Mouse (Mus musculus) bone marrow, adult 2 months (tissue): ENCODE measurements around the gene Gas7. TPM values are rescaled to one million over a fixed set of nuclear protein-coding genes. Genes with fewer than 3 reads are reported as not detected.

Source experiments
- H3K27ac ChIP-seq: fragments of 200-500 bp; 2 replicates; pipeline ENCODE4 v1.5.1; 2012; ENCODE audit warnings: low read depth, mild to moderate bottlenecking, control low read depth, inconsistent platforms, low read length; ENCODE audit not compliant: control insufficient read depth, poor library complexity, insufficient read depth
- H3K4me1 ChIP-seq: fragments of 200-500 bp; 2 replicates; pipeline ENCODE4 v1.6.1; 2011; ENCODE audit warnings: low read length; ENCODE audit not compliant: control insufficient read depth, insufficient read depth
- H3K4me3 ChIP-seq: fragments of 200-500 bp; replicated peaks from 2 replicates; pipeline ENCODE3; 2011; ENCODE audit warnings: mild to moderate bottlenecking, low read depth, low read length, control low read depth; ENCODE audit not compliant: control insufficient read depth
- CTCF ChIP-seq: fragments of 200-500 bp; IDR thresholded peaks from 2 replicates; pipeline ENCODE4 v1.5.1; 2011; ENCODE audit warnings: low read length, control low read depth; ENCODE audit not compliant: control insufficient read depth, insufficient read depth
- POLR2A ChIP-seq: fragments of 200-500 bp; IDR thresholded peaks from 2 replicates; pipeline ENCODE4 v1.6.1; 2011; ENCODE audit warnings: low read depth, mild to moderate bottlenecking, control low read depth, low read length, borderline replicate concordance; ENCODE audit not compliant: control insufficient read depth
- WGBS: fragments of 180-500 bp; shearing (Covaris S2); methylation state at CpG from one replicate; pipeline ENCODE4 v1.1.7; 2018; 5-methylcytosine and 5-hydroxymethylcytosine counted together
- polyA plus RNA-seq: library from polyadenylated mRNA; stranded (reverse); fragments of >200 nt; gene quantifications from 2 replicates; pipeline ENCODE4 v1.2.4, GENCODE M21; 2011; ENCODE audit warnings: low replicate concordance; ENCODE audit not compliant: missing spikeins, insufficient read depth, insufficient read length

Gas7 gene
- polyA plus RNA-seq, 1 experiment: 18.1 TPM

DNA sequence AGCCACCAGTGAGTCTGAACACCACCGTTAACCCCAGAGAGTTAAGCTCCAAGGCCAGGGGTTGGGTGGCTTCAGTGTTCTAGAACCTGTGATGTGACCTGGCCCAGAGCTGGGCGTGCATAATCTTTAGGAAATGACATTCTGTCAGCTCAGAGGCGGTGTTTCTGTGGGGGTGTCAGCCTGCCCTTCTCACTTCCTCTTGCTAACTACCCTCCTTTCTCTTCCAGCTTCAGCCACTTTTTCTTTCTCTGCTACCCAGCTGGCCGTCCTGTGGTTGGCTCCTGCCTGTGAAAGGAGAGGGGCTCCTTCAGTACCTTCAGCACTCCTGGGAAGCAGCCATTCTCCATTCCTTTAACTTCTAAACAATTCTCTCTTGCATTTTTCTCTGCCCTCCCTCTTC lies 24.3 kb downstream of the Gas7 start:
- no peak for TF ChIP-seq CTCF
- WGBS: 10% methylated on average over 4 of the region's 4 CpGs
- H3K4me3 ChIP-seq: no peak overlapping the region
- H3K4me1 ChIP-seq: peaks cover 9% of the 10 kb centered on the region
- H3K27ac ChIP-seq: peak overlapping the region; percentile 57

DNA sequence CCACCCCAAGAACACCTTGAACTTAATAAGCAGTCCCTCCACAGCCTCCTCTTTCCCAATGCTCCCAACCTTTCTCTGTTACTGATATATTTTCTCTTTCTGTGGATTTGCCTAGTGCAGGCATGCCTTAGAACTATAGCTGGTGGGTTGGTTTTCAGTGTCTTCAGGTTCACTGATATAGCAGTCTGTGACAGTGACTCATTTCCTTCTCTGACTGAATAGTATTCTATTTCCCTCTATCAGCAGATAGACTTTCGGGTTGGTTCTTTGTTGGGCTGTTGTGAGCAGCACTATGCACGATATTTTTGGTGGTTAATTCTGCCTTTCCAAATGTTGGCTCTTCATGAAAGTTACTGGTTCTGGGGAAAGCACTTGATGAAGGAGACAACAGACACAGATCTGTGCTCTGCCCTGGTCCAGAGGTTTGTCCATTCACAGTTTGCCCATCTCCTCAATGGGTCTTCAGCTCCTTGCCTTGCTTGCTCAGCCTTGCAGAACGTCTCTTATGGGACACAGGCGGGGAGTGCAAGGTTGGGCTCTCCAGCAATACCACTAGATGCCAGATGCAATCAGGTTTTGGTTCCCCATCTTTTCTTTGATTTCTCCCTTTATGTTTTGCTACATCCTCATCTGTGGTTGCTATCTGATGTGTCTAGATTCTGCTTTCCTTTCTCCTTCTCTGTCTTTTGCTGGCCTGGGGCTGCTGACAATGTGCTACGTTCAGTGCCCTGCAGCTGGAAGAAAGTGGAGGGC lies 25.1 kb downstream of the Gas7 start:
- Histone ChIP-seq H3K27ac (peak overlapping the region; percentile 13), H3K4me3 (no peak overlapping the region), H3K4me1 (peaks cover 9% of the 10 kb centered on the region)
- 43% methylated on average over 5 of the region's 5 CpGs for WGBS
- TF ChIP-seq CTCF: no peak

DNA sequence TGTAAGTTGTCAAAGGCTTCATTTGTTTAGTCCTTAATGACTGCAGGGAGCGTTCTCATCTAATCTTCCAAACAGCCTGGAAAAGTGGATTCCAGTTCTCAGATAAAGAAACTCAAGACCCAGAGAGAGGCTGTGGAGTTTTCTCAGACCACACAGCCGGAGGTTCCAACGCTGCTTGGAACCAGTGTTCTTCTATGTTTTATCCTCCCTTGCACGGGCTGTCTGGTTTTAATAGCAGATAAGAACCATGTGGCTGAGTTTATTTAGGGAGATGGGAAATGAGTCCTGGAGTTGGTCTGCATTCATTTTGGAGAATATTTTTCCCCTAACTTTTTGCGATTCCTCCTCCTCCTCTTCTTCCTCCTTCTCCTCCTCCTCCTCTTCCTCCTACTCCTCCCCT lies 26.5 kb downstream of the Gas7 start:
- WGBS: 66% methylated on average over 5 of the region's 5 CpGs
- TF ChIP-seq POLR2A (no peak), CTCF (no peak)

DNA sequence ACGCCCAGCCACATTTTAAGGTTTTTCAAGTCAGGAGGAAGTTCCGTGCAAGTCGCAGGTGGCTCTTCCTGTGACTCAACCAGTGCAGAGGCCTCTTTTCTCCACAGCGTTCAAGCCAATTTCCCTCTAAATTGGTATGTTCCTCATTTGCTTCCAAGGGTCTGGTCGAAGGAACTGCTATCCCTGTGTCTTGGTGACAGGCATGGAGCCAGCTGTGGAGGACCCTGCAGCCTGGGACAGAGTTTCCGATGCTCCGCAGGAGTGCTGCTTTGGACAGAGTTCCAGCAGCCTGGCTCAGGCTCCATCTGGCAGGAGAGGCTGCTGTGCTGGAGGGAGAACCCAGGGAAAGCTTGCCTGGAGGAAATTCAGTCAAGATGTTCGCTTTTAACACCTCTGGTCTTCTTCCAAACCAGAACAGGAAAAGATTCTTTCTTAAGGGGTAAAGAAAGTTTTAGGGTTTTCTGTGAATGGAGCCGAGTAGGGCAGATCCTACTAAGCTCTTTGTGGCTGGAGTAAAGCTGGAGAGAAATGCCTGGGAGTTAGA lies 27.1 kb downstream of the Gas7 start:
- peak overlapping the region; percentile 58 for H3K27ac ChIP-seq
- 27% methylated on average over 9 of the region's 9 CpGs for WGBS
- TF ChIP-seq POLR2A (no peak), CTCF (no peak)
- peaks cover 9% of the 10 kb centered on the region for H3K4me1 ChIP-seq
- H3K4me3 ChIP-seq: no peak overlapping the region

More for the DNA sequence above, 26.5 kb downstream of the Gas7 start:
- Histone ChIP-seq H3K27ac (no peak overlapping the region), H3K4me1 (peaks cover 9% of the 10 kb centered on the region), H3K4me3 (no peak overlapping the region)

DNA sequence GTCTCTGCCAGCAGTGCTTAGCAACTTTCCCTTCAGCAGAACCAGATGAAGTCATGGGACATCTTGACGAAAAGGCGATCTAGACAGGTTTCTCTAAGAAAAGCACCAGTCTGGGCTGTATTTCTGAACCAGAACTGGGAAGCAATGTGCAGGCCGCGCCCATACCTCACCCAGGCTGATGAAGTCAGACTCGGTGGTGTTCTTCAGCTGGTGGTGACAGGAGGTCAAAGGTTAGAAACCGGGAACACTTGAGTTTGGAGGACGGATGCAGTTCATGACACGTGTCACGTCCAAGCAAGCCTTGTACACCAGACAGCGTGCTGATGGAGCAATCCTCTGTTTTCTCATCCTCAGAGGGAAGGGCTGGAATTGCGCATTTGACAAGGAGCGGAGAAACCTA lies 32.9 kb downstream of the Gas7 start:
- TF ChIP-seq CTCF (no peak), POLR2A (no peak)

DNA sequence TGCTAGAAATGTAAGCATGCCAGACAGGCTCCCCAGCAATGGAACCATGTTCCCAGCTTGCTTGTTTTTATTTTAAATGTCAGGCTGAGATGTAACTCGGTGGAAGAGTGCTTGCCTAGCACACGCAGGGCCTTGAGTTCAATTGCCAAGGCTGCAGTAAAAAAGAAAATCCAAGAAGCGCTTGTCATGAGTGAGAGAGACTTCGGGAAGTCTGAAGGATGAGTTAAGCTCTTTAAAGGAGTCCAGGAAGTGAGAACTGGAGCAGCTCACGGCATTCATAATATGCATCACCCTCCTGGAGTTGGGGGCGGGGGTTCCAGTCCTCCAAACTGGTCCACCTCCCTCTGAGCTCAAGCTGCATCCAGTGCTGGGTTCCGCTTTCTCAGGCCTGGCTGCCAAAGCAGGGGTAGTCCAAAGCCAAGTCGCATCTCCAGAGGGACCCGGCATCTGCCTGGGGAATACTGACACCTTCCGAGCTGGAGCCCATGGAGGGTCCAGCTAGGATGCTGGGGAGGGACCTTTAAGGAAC lies 34.5 kb downstream of the Gas7 start:
- no peak for TF ChIP-seq POLR2A
- no peak for TF ChIP-seq CTCF
- no peak overlapping the region for H3K4me3 ChIP-seq
- peaks cover 3% of the 10 kb centered on the region for H3K4me1 ChIP-seq
- no peak overlapping the region for H3K27ac ChIP-seq
- 75% methylated on average over 10 of the region's 10 CpGs for WGBS

More for the DNA sequence above, 32.9 kb downstream of the Gas7 start:
- no peak overlapping the region for H3K4me3 ChIP-seq
- WGBS: 83% methylated on average over 12 of the region's 12 CpGs
- no peak overlapping the region for H3K27ac ChIP-seq
- H3K4me1 ChIP-seq: no peaks in the 10 kb centered on the region

DNA sequence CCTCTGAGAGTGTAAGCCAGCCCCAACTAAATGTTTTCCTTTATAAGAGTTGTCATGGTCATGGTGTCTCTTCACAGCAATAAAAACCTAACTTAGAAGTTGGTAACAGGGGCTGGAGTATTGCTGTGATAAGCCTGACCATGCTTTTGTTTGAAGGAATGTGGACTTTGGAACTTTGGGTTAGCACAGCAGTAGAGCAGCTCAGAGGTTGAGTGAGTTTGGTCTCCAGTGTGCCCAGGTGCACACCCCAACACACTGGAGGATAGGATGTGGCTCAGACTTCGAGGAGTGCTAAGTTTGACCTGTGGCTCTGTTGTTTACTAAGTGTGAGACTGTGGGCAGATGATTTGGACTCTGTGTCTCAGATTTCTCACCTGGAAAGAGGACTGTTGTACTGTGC lies 41.6 kb downstream of the Gas7 start:
- TF ChIP-seq CTCF: no peak
- TF ChIP-seq POLR2A: no peak
- H3K4me1 ChIP-seq: peaks cover 3% of the 10 kb centered on the region
- 67% methylated on average over 1 of the region's 1 CpGs for WGBS
- no peak overlapping the region for H3K4me3 ChIP-seq
- H3K27ac ChIP-seq: no peak overlapping the region

DNA sequence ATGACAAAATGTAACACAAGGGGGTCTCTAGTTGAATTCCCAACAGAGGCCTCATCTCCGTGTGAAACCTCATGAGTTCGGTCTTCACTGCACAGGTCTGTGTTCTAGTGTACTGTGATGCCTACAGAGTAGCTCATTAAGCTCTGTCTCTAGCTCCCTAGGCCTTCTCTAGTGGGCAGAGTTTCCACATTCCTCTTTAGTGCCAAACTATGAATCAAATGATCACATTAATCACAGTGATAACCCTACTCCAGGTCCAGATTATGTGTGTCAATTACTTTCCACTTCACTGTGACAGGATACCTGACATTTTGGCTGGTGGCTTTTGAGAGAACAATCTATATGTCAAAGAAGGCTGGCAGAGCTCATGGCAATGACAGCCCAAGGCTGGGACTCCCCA lies 44.9 kb downstream of the Gas7 start:
- Histone ChIP-seq H3K4me1 (no peaks in the 10 kb centered on the region; the same call in 1 of the 2 replicates), H3K27ac (no peak overlapping the region), H3K4me3 (no peak overlapping the region)
- 90% methylated on average over 2 of the region's 2 CpGs for WGBS
- TF ChIP-seq CTCF: no peak
- no peak for TF ChIP-seq POLR2A
